Mouse (Mus musculus) frontal cortex, postnatal 36 days (tissue): ENCODE data around the gene Cisd3.

Experiments used
- DNase-seq, 2 experiments: peaks; one replicate each; pipeline ENCODE4 v3.0.0; 2022; ENCODE audit warnings: low spot score in 2 of 2

The Cisd3 gene

DNA sequence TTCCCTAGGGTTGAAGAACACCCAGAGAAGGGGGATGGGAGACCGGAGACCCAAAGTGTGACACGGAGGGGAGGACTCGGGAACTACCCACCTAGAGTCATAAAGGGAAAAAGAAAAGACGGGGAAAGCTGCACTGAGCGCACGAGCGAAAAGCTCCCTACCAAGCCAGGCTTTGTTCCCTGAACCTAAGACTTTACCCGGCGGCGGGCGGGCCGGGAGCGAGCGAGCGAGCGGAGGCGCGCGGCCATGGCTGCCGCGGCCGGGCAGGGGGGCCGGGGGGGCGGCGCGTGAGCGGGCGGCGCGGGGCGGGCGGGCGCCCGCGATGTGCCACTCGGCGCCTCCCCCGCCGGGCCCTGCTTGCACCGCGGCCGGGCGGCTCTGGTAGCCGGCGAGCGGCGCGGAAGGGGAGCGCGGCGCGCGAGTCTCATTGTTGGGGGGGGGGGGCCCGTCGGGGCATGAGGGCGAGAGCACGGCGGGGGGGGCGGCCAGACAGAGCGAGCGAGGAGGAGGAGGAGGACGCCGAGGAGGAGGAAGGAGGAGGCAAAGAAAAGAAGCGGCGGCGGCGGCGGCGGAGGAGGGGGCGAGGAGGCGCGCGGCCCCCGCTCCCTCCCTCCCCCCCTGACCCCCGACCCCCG, 22.6 kb upstream of the Cisd3 start, which contains the start of gene Mllt6:
Gene Mllt6, plus strand, starts transcription at position 522 of the 635 bp plus-strand sequence.
- DNase-seq: peak; percentile 65 to 67

DNA sequence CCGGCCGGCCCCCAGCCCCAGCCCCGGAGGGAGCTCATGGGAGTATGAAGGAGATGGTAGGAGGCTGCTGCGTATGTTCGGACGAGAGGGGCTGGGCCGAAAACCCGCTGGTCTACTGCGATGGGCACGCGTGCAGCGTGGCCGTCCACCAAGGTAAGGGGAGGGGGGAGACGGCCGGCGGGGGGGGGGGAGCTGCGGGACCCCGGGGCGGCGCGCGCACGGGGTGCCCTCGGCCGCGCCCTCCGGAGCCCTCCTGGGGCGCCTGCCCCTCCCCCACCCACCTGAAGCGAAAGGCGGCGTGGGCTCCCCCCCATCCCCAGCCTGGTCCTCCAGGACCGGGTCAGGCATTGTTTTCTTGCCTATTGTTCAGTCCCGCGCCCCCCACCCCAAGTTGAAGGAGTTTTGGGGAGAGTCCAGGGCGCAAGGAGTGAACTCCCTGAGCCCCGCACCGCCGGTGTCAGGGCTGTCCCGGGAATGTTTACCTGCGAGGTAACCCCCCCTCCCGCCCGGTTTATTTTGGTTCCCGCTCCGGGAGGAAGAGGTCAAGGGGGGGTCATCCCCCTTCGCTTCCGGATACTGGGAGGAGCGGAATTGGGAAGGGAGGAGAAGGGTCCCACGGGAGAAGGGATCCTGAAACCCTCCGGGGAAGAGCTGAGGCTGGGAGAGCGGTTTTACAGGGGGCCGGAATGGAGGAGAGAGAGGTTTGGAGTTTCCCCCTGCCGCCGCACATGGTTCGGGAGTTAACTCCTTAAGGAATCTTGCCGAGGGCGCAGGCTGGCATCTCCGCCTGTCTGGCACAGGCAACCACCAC, 21.9 kb upstream of the Cisd3 start:
- DNase-seq: no peak

DNA sequence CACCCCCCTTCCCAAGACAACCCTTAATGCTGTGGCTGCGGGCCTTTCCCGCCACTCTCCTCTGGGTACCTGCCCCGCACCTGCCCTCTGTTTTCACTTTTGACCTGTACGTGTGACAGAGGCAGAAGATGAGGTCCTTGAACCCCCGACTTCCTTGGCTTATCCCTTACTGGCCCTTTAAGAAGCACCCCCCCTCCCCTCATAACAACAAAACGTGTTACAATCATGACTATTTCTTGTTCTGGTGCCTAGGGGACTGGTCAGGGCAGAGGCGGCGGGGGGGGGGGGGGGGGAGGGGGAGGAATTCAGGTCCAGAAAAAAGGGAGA, 21.3 kb upstream of the Cisd3 start:
- no peak for DNase-seq

DNA sequence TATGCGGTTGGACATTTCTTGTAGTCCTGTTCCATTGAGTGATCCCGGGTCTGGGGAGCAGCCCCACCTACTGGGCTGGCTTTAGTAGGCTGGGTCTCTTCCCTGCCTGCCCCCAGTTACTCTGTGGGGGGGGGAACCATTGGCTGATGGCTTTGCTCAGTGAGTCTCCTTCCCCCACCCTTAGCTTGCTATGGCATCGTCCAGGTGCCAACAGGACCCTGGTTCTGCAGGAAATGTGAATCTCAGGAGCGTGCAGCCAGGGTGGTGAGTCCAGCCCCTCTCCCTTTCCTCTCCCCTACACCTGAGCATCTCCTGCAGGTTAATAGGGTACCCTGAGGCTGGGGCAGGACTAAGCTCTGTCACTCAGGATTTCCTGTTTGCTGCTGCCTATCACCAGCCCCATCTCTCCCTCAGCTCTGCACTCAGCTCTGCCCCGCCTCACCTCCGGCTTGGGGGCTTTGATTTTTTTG, 20.8 kb upstream of the Cisd3 start:
- DNase-seq: no peak

DNA sequence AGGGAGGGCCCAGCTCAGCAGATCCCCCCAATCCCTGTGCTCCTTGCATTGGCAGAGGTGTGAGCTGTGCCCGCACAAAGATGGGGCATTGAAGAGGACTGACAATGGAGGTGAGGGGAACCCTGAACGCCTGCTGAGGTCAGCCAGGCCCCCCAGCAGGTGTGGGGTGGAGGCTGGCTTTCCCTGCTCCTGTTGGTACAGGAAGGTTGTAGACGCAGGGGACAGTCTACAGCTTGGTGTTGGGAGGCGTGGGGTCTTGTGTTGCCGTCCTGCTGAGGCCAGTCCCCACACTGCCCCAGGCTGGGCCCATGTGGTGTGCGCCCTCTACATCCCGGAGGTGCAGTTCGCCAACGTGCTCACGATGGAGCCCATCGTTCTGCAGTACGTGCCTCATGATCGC, 20.2 kb upstream of the Cisd3 start:
- no peak for DNase-seq

DNA sequence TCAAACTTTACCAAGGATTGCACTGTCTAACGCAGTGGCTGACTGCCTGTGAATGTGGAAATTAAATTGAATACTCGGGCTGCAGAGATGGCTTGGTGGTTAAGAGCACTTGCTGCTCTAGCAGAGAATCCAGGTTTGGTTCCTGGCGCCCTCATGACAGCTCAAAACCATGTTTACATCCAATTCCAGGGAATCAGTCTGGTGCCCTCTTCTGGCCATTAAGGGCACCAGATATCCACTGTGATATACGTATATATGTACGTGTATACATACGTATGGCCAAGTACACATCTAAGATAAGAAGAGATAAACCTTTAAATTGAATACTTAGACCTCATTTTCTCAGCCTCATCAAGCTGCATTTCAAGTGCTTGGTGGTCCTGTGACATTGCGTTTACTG, 19.4 kb upstream of the Cisd3 start:
- DNase-seq: no peak

DNA sequence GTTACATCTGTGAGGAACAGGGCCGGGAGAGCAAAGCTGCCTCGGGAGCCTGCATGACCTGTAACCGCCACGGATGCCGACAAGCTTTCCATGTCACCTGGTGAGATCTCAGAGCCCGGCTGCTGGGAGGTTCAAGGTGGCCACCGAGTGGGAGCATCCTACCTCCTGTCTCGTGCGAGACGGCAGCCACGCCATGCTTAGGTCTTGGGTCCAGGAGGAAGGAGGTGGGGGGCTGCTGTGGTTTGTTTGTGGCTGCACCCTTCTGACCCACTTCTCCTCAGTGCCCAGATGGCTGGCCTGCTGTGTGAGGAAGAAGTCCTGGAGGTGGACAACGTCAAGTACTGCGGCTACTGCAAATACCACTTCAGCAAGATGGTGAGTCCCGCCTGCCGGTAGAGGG, 18.8 kb upstream of the Cisd3 start:
- DNase-seq: no peak

DNA sequence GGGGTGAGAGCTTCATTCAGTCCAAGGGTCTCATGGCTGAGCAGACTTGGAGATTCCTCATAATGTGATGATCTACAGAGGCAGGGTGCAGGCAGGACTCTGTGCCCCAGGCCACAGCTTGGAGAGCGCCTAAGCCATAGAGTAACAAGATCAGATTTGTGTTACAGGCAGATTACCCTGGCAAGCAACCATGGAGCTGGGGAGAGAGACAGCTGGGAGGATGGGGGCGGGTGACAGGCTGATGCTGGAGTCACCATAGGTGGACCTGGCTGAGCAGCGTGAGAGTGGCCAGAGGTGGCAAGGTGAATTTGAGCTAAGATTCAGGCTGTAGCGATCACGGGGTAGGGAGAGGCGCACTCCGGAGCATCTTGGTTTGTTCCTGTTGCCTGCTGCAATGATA, 17.5 kb upstream of the Cisd3 start:
- DNase-seq: no peak

DNA sequence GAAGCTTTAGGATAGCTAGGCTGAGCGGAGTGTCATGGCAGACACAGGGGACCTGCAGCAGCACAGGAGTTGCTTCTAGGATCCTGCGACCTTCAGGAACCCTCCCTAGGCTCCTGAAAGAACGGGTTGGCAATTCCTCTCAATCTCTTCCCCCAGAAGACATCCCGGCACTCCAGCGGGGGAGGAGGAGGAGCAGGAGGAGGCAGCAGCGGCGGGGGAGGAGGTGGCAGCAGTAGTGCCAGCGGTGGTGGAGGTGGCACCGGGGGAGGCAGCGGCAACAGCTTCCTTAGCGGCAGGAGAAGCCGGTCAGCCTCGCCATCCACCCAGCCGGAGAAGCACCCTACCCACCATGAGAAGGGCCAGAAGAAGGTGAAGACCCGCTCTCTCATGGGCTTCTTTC, 16.4 kb upstream of the Cisd3 start:
- DNase-seq: no peak

DNA sequence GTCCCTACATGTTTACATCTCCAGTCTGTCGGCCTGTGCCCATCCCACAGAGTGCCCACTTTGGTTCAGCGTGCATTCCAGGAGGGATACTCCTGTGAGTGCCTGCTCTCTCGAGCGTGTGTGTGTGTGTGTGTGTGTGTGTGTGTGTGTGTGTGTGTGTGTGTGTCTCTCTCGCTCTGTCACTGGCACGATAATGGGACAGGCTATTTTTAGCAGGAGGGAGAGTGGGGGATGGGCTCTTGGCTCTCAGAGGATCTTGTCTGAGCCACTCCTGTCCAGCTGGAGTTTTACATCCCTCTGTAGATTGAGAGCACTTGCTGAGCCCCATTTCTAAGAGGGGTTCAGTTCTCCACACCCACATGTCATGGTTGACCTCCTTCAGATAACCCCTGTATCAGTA, 15.8 kb upstream of the Cisd3 start:
- DNase-seq: peak in 1 of 2 experiments; percentile 51

DNA sequence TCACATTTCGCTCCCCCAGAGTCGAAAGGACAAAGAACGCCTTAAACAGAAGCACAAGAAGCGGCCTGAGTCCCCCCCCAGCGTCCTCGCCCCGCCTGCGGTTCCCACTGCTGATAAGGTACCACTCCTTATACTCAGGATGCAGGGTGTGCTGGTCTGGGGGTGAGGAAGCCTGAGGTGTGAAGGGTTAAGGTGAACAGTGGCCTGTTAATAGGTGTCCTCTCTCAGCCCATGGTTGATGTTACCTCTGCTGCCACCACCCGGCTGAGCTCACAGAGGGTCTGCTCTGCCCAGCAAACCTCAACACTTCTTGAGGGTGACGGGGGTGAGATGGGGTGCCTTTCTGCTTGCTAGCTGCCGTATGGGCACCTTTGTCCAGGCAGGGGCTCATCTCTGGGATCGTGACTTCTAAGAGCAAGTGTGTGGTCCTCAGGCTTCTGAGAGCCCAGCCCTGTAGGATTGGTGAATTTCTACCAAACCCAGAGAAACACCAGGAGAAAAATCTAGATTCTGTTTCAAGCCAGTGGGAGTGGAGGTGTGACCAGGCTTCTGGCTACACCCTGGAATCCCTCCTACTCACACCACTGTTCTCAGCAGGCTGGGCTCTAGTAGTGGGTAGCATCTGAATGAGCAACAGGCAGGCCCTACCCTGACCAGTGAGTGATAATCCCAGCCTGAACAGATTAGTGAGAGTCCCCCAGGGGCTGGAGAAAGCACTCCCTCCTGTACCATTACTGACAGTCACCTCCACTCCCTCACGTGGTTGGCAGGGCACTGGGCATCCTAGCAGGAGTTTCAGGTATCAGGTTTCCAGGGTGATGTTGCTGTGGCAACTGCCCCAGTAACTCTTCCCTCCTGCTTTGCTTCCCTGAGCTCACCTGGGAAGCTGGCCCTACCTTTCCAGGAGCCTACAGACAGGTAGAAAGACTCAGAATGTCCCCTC, 15.1 kb upstream of the Cisd3 start:
- DNase-seq: peak in 1 of 2 experiments; percentile 55

DNA sequence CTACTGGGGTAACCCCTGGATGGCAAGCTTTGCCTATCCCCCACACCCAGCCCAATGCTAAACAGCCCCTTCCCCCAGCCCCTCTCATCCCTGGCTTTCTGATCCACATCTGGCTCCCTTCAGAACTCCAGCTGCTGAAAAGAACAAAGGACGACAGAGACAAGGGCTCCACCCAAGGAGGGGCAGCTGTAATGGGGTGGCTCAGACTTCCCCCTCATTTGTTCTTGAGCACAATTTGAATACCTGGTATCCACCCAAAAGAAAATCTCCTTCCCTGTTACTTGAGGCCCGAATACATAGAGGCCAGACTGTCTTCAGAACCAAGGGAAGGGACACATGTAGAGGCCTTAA, 14.5 kb upstream of the Cisd3 start:
- no peak for DNase-seq

DNA sequence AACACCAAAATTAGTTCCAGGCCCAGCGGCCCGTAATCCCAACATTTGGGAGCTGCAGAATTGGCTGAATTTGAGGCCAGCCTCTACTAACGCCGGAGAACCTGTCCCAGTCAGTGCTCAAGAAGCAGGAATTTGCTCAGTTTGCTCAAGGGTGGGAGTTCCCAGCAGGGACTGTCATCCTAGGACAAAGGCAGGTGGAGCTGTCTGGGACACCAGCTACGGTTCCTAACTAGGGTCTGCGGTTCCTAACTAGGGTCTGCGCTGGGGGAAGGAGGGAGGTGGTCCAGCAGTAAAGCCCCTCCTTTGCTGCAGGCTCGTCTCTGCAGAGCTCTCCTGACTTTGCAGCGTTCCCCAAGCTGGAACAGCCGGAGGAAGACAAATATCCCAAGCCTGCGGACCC, 12.5 kb upstream of the Cisd3 start:
- DNase-seq: no peak

DNA sequence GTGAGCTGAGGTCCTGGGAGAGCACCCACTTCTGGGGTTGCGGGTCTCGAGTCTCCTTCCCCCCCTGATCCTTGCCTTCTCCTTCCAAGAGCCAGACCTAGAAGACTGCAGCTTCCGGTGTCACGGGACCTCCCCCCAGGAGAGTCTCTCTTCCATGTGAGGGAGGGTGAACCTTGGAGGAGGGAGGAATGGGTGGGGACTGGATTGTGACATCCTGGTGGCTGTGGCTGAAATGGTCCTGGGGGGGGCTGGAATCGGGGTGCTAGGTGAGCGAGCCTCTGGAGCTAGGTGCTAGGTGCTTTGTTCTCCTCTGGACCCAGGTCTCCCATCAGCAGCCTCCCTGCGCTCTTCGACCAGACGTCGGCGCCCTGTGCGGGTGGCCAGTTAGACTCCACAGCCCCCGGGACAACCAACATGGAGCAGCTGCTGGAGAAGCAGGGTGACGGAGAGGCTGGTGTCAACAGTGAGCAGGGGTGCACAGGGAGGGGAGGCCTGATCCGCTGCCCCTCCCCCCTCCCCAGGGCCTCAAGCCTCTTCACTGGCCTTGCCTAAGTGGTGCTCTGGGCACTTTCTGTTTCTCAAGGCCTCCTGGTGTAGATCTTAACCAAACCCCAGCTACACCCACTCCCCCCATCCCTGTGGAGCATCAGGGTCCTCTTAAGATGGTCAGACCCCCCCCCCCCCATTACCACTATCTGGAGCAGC, 9.4 kb upstream of the Cisd3 start:
- no peak for DNase-seq

DNA sequence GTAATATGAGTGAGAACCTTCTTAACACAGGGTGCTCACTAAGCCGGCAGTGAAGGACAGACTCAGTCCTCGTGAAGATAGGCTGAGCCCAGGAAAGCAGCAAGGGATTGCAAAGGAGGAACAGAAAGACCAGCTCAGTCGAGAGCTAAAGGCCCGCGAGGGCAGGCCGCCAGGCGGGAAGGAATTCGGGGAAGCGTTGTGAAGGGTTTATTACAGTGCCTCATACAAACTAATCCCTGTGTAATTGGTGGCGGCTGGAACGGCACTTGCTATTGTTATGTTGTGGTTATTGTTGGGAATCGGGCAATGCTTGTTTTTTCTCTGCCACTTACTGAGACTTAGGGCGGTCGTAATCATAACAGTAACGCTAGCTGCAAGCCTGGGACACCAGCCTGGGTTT, 8.2 kb upstream of the Cisd3 start:
- no peak for DNase-seq

DNA sequence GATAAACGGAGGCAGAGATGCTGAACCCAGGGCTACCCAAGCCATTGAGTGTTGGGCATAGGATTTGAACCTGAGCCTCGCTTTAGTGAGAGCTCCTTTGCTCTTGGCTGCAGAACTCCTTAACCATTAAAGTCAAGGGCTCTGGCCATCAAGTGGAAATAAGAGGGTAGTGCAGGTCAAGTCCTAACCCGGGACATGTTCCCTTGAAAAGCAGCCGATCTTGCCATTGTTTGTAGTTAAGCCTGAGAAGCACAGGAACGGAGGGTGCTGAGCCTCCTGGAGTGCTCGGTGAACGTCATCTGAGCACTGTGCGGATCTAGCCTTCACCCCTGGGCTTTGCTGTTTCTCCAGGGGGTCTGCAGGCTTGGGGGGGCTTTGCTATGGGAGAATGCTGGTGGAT, 7.8 kb upstream of the Cisd3 start:
- DNase-seq: no peak

DNA sequence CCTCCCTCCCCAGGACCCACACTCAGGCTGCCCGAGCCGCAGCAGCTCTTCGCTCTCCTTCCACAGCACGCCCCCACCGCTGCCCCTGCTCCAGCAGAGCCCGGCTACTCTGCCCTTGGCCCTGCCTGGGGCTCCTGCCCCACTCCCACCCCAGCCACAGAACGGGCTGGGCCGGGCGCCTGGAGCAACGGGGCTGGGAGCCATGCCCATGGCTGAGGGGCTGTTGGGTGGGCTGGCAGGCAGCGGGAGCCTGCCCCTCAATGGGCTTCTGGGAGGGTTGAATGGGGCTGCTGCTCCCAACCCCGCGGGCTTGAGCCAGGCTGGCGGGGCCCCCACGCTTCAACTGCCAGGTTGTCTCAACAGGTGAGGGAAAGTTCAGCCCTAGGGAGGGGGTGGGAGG, 7.3 kb upstream of the Cisd3 start:
- no peak for DNase-seq

DNA sequence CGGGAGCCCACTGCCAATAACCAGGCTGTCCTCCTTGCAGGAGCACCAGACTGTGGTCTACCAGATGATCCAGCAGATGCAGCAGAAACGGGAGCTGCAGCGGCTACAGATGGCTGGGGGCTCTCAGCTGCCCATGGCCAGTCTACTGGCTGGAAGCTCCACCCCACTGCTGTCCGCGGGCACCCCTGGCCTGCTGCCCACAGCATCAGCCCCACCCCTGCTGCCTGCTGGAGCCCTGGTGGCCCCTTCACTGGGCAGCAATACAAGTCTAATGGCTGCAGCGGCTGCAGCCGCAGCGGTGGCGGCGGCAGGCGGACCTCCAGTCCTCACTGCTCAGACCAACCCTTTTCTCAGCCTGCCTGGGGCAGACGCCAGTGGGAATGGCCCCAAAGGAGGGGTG, 5.2 kb upstream of the Cisd3 start:
- no peak for DNase-seq

DNA sequence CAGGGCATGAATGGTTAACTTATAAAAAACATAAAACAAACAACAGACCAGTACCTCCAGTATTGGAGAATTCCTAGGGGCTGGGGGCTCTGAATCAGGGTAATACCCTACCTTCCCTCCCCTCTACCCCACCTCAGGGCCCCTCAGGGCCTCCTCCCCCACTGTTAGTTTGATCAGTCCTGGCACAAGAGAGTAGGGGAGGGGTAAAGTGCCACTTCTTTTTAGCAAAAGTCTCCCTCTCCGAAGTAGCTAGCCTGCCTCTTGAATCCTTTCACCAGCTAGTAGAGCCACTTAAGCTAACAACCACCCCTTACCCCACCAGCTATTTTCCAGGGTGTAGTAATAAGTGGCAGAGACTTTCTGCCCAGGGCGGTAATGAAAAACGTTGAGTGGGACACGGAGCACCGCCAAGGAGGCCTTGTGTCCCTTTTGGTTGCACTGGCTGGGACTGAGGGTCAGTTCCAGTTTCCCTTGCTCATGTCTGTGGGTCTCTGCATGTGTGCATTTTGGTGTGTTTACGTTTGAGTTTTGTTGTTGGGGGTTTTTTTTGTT, 3.0 kb upstream of the Cisd3 start:
- DNase-seq: no peak

DNA sequence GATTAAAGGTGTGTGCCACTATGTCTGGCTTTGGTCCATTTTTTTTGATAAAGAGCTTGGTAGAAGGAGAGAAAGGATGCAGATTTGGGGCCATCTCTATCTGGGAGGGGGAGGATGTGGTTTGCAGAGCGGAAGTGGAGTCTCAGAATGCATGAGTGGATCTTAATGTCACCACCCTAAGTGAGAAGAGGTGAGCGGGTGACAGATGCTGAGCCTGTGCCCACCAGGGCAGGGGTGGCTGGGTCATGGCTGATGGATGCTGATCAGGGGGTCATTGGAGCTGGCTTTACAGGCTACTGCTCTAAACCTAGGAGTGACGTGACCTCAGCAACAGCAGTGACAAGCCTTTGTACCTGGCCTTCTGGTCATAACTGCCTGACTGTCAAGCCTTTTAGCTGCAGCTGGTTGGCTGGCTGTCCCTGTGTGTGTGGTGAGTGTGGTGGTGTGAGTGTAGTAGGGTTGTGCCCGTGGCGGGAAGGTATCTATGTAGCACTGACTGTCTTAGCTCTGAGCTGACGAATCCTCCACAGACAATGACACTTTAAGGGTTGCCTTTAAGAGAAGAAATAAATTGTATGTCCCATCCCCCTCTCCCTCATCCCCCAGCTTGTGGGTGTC, 1.5 kb upstream of the Cisd3 start:
- DNase-seq: no peak

DNA sequence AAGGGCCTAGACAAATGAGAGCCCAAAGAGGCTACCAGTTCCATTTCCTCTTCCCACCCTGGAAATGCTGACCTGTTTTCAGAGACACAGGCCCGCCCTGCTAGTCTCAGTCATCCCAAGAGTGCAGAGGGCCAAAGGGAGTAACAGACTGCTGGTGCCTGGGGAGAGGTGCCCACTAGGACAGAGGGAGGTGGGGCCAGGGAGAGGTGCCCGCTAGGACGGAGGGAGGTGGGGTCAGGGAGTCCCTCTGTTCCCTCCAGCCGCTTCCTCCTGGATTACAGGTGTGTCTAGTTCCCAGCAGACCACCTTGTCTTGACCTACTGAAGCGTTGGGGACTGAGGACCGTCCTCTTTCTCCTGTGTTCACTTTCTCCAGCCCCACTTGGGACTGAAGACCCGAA, 860 bp upstream of the Cisd3 start:
- DNase-seq: no peak
